Mouse (Mus musculus): ENCODE results near the gene Upp2. TPM values are rescaled to one million over a fixed set of nuclear protein-coding genes. Genes with fewer than 3 reads are reported as not detected.

Upp2 gene
- polyA plus RNA-seq, 1 experiment = 7.6 TPM

GRCm38 (mm10) chr2:58548943-58549342 lies 18.2 kb upstream of the Upp2 start:
- Histone ChIP-seq H3K4me3 (replicated peaks; ENCODE audit: extremely low read depth, low read depth, low read length) (no peak overlapping the region), H3K4me1 (ENCODE audit: control insufficient read depth, insufficient read depth, low read length) (peaks cover 4% of the 10 kb centered on the region; the same call in 1 of the 2 replicates)
- TF ChIP-seq POLR2A (IDR thresholded peaks at IDR 0.05; ENCODE audit: borderline replicate concordance, extremely low read depth, low read depth, low read length) (no peak), CTCF (IDR thresholded peaks at IDR 0.05; ENCODE audit: insufficient read depth, low read length) (no peak)
- DNase-seq = no peak
- WGBS = 47% methylated on average over 7 of the region's 7 CpGs

GRCm38 (mm10) chr2:58549960-58550359 lies 17.1 kb upstream of the Upp2 start:
- TF ChIP-seq CTCF (IDR thresholded peaks at IDR 0.05; ENCODE audit: insufficient read depth, low read length) (no peak), POLR2A (IDR thresholded peaks at IDR 0.05; ENCODE audit: borderline replicate concordance, extremely low read depth, low read depth, low read length) (no peak)
- Histone ChIP-seq H3K4me1 (ENCODE audit: control insufficient read depth, insufficient read depth, low read length) (no peaks in the 10 kb centered on the region), H3K4me3 (replicated peaks; ENCODE audit: extremely low read depth, low read depth, low read length) (no peak overlapping the region)
- WGBS = 60% methylated on average over 6 of the region's 6 CpGs
- DNase-seq = no peak

GRCm38 (mm10) chr2:58550488-58550887 lies 16.6 kb upstream of the Upp2 start:
- WGBS = 60% methylated on average over 9 of the region's 9 CpGs
- no peak for TF ChIP-seq POLR2A (IDR thresholded peaks at IDR 0.05; ENCODE audit: borderline replicate concordance, extremely low read depth, low read depth, low read length)
- no peak for TF ChIP-seq CTCF (IDR thresholded peaks at IDR 0.05; ENCODE audit: insufficient read depth, low read length)
- DNase-seq = no peak
- H3K4me1 ChIP-seq (ENCODE audit: control insufficient read depth, insufficient read depth, low read length) = no peaks in the 10 kb centered on the region
- H3K4me3 ChIP-seq (replicated peaks; ENCODE audit: extremely low read depth, low read depth, low read length) = no peak overlapping the region

GRCm38 (mm10) chr2:58551866-58552265 lies 15.2 kb upstream of the Upp2 start:
- H3K4me3 ChIP-seq (replicated peaks; ENCODE audit: extremely low read depth, low read depth, low read length) = no peak overlapping the region
- no peak for TF ChIP-seq POLR2A (IDR thresholded peaks at IDR 0.05; ENCODE audit: borderline replicate concordance, extremely low read depth, low read depth, low read length)
- WGBS = 86% methylated on average over 6 of the region's 6 CpGs
- H3K4me1 ChIP-seq (ENCODE audit: control insufficient read depth, insufficient read depth, low read length) = no peaks in the 10 kb centered on the region
- DNase-seq = no peak

- no peak for DNase-seq
- H3K4me1 ChIP-seq (ENCODE audit: control insufficient read depth, insufficient read depth, low read length) = peaks cover under 1% of the 10 kb centered on the region; the same call in 1 of the 2 replicates
- 73% methylated on average over 3 of the region's 3 CpGs for WGBS
- no peak overlapping the region for H3K4me3 ChIP-seq (replicated peaks; ENCODE audit: extremely low read depth, low read depth, low read length)
- no peak for TF ChIP-seq POLR2A (IDR thresholded peaks at IDR 0.05; ENCODE audit: borderline replicate concordance, extremely low read depth, low read depth, low read length)
- no peak for TF ChIP-seq CTCF (IDR thresholded peaks at IDR 0.05; ENCODE audit: insufficient read depth, low read length)
These were observed 14.8 kb upstream of the Upp2 start for GRCm38 (mm10) chr2:58552296-58552695.

GRCm38 (mm10) chr2:58557045-58557845 lies 9.9 kb upstream of the Upp2 start:
- TF ChIP-seq CTCF (IDR thresholded peaks at IDR 0.05; ENCODE audit: insufficient read depth, low read length) = no peak
- no peak for TF ChIP-seq POLR2A (IDR thresholded peaks at IDR 0.05; ENCODE audit: borderline replicate concordance, extremely low read depth, low read depth, low read length)
- Histone ChIP-seq H3K4me3 (replicated peaks; ENCODE audit: extremely low read depth, low read depth, low read length) (no peak overlapping the region), H3K4me1 (ENCODE audit: control insufficient read depth, insufficient read depth, low read length) (peaks cover 5% of the 10 kb centered on the region)
- no peak for DNase-seq
- 60% methylated on average over 9 of the region's 9 CpGs for WGBS

GRCm38 (mm10) chr2:58562137-58562536 lies 5.0 kb upstream of the Upp2 start:
- Histone ChIP-seq H3K4me3 (replicated peaks; ENCODE audit: extremely low read depth, low read depth, low read length) (no peak overlapping the region), H3K4me1 (ENCODE audit: control insufficient read depth, insufficient read depth, low read length) (peaks cover 24% of the 10 kb centered on the region)
- DNase-seq = no peak
- WGBS = 20% methylated on average over 4 of the region's 4 CpGs
- TF ChIP-seq CTCF (IDR thresholded peaks at IDR 0.05; ENCODE audit: insufficient read depth, low read length) = no peak
- TF ChIP-seq POLR2A (IDR thresholded peaks at IDR 0.05; ENCODE audit: borderline replicate concordance, extremely low read depth, low read depth, low read length) = no peak

GRCm38 (mm10) chr2:58565267-58565666 lies 1.8 kb upstream of the Upp2 start:
- 25% methylated on average over 6 of the region's 6 CpGs for WGBS
- no peak for TF ChIP-seq POLR2A (IDR thresholded peaks at IDR 0.05; ENCODE audit: borderline replicate concordance, extremely low read depth, low read depth, low read length)
- TF ChIP-seq CTCF (IDR thresholded peaks at IDR 0.05; ENCODE audit: insufficient read depth, low read length) = no peak
- no peak for DNase-seq
- peak overlapping the region; percentile 1 for H3K4me3 ChIP-seq (replicated peaks; ENCODE audit: extremely low read depth, low read depth, low read length)
- peaks cover 22% of the 10 kb centered on the region for H3K4me1 ChIP-seq (ENCODE audit: control insufficient read depth, insufficient read depth, low read length)

GRCm38 (mm10) chr2:58566049-58566409 lies 1.1 kb upstream of the Upp2 start:
- H3K4me3 ChIP-seq (replicated peaks; ENCODE audit: extremely low read depth, low read depth, low read length) = peak overlapping the region; percentile 100
- WGBS = 10% methylated on average over 6 of the region's 6 CpGs
- no peak for DNase-seq
- no peak for TF ChIP-seq POLR2A (IDR thresholded peaks at IDR 0.05; ENCODE audit: borderline replicate concordance, extremely low read depth, low read depth, low read length)
- TF ChIP-seq CTCF (IDR thresholded peaks at IDR 0.05; ENCODE audit: insufficient read depth, low read length) = no peak
- peaks cover 22% of the 10 kb centered on the region for H3K4me1 ChIP-seq (ENCODE audit: control insufficient read depth, insufficient read depth, low read length)

- 2% methylated on average over 72 of the region's 78 CpGs for WGBS
- peaks cover 22% of the 10 kb centered on the region for H3K4me1 ChIP-seq (ENCODE audit: control insufficient read depth, insufficient read depth, low read length)
- peak overlapping the region; percentile 100 for H3K4me3 ChIP-seq (replicated peaks; ENCODE audit: extremely low read depth, low read depth, low read length)
- peak; percentile 69 for DNase-seq
- TF ChIP-seq CTCF (IDR thresholded peaks at IDR 0.05; ENCODE audit: insufficient read depth, low read length) = no peak
- TF ChIP-seq POLR2A (IDR thresholded peaks at IDR 0.05; ENCODE audit: borderline replicate concordance, extremely low read depth, low read depth, low read length) = no peak
These were observed 560 bp upstream of the Upp2 start for GRCm38 (mm10) chr2:58566410-58567065.
